Mouse (Mus musculus) cerebellum, postnatal 4 days (tissue): ENCODE data around the gene Mycbp2.

Source experiments
- DNase-seq, 2 experiments: peaks; one replicate each; pipeline ENCODE4 v3.0.0; 2022; ENCODE audit warnings: low spot score in 2 of 2, mixed read lengths in 1 of 2

Mycbp2 gene

DNA sequence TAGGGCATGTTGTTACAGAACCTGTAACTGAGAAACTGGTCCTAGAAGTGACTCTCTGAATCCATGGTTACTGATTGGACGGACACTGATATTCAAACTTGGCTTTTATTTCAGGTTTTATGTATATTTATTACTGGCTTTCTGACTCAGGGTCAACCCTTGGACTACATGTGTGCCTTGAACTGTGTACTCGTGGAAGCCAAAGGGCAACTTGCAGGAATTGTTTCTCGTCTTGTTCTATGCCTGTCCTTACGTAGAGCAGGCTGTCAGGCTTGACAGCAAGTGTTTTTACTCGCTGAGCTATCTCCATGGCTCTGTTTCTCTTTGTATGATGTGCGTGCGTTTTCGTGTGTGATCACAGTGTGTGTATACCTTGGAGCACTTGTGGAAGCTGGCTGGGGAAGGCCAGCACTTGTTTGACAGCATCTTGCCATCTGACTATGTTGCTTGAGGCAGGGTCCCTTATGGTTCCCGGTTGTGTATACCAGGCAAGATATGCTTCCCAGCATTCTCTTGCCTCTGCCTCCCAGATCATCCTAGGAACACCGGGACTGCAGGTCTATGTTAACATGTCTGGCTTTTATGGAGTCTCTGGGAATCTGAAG lies 243.8 kb downstream of the Mycbp2 start:
- no peak for DNase-seq

DNA sequence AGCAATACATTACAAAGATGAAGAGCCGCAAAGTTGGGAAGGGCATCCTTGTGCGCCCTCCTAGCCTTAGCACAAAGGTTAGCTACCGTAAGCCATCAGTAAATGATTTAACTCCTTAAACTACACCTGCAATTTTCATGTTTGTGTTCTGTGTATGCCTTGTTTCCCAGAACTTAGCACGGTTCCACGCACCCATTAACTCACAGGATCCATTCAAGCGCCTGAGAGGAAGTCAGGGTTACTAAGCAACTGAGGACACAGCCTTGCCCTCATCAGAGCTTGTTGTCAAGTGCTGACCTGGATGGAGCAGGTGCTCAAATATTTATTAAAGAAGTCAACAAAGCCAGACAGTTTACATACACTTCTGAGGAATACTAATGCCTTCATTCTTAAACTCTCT lies 244.4 kb downstream of the Mycbp2 start:
- DNase-seq = no peak

DNA sequence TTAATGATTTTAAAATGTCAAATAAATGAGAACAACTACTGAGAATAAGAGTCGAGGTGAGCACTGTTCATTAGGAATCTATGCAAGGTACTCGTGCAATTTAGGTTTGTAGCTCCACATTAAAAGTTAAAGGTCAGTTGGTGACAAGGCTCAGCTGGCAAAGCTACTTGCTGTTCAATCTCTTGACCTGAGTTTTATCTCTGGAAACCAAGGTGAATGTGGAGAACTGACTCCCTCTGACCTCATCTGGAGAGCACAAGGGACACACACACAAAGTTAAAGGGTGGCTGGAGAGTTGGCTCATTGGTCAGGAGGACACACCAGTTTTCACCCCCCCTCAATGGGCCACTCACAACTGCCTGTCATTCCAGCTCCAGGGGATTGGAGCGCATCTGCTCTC lies 245.4 kb downstream of the Mycbp2 start:
- DNase-seq = no peak

DNA sequence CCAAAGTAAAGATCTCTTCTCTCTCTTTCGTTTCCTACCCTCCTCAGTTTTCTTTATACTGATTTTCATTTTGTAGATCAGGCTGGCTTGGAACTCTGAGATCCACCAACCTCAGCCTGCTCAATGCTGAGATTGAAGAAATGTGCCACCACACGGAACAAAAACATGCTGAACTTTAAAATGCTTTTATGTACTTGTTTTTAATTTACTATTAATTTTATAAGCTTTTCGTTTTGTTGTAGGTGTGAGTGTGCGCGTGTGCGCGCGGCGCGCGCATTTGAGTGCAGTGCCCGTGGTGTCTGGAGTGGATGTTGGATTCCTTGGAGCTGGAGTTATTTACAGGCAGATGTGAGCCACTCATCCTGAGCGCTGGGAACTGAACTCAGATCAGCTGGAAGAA lies 246.3 kb downstream of the Mycbp2 start:
- DNase-seq = no peak

DNA sequence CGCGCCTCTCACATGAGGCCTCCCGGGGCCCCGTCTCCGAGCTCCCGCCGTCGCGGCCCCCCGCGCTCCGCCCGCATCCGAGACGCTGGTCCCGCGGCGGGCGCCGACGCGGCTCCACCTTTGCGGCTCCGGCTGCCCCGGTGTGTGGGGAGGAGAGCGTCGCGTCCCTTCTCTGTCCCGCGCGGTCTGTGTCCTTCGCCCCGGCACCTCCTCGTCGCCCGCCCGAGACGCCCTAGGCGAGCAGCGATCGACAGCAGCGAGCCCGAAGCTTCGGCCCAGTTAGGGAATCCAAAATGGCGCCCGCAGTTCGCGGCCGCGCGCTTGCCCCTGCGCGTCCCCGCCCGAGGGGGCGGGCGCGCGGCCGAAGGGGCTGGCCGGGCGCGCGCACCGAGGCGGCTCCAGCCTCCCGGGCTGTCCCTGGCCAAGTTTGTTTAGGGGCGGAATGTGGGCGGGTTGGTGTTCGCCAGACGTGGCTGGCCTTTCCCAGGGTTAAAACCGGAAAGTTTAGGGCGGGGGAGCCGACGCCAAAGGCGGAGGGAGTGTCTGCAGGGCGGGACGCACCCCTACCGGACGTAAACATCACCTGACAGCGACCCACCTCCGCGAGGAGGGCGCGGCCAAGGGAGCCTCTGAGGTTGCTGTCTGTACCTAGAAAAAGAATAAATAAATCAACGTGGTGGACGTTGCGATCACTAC lies 247.2 kb downstream of the Mycbp2 start, which contains the start of gene Fbxl3:
Gene Fbxl3, minus strand, starts transcription at position 329 of the 696 bp plus-strand sequence.
- peak; percentile 57 to 86 for DNase-seq

DNA sequence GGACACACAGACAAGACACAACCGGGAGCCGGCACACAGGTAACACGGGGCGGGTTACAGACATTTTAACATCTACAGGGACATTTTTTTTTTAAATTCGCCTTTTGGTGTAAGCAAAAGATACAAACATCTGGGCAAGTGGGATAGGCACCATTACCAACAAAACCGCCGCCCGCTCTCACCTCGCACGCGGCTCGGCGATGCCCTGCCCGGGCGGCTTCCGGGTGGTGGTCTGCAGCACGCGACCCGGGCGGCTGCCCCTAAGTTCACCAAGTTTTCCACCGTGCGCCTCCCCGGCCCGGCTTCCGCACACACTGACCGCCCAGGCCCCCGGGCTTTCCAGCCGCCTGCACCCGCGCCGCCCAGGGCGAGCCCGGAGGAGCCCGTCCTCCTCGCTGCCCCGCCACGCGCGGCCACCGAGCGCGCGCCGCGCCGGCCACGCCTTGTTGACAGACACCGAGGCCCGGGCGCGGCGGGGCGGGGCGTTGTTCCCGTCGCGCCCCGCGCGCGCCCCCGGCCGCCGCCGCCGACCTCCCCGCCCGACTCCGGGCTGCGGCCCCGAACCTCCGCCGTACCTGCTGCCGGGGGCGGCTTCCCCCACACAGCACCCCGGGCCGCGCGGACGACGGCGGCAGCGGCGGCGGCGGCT lies 247.9 kb downstream of the Mycbp2 start:
- DNase-seq = peak; percentile 60 to 80

DNA sequence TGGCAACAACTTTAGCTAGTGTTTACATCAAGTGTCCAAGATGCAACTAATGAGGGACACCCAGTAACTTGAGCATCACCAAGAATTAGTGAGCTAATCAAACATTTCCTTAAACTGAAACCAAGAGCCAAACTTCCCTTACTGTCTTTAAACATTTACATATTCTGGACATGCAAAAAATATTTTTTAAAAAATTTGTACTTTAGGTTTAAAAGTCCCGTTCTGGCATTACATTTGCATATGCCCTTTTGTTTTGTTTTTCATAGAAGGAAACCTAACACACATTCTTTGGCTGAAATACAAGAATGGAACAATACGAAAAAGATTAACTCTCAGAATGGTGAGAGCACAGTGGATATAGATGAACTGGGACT lies 248.4 kb downstream of the Mycbp2 start:
- no peak for DNase-seq

DNA sequence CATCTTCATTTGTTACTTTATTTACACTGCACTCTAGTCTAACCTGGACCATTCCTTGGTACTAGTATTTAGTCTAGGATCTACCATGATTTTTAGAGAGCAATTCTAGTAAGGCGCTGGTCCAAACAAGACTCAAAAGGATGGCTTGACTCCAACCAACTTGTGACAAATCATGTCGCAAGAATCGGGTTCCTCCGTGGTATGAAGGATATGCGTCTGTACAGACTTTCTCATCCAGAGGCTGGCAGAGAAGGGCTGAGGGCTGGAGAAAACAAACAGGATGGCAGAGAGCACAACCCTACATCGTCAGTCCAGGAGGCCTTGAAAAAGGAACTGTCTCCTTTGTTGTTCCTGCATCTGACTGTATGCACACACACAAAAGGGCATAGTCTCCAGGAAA lies 250.0 kb downstream of the Mycbp2 start:
- no peak for DNase-seq

DNA sequence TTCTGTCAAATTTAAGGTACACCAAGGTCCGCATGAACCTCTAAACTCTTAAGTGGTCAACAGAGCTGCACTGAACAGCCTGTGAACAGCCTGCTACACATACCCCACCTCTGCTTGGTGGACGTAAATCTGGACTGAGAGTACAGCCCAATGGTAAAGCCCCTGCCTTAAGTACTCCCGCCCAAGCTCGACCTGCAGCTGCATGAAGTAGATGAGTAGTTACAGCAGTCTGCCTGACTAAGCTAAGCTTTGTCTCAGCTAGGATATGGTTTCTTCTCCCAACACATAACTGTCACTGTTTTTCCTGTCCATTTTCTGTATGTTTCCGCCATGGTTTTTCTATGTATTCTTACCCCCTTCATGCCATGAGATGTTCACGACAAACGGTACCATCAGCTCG lies 250.8 kb downstream of the Mycbp2 start:
- DNase-seq = no peak

DNA sequence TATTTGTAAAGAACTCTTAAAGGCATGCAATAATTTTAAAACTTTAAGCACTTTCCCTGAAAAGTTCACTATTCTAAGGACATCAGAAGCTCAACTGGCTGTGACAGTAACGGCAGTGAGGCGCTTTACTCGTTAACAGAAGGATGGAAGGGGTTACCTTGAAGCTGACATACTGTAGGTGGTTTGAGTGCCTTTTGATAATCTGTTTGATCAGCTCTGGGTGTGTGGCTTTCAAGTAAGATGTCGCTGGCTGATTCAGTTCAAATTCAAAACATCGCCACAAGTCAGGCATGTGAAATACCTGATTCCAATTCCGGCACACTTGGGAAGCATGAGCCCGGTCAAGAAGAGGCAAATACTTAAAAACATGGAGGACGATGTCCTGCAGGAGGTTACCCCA lies 251.6 kb downstream of the Mycbp2 start:
- no peak for DNase-seq

DNA sequence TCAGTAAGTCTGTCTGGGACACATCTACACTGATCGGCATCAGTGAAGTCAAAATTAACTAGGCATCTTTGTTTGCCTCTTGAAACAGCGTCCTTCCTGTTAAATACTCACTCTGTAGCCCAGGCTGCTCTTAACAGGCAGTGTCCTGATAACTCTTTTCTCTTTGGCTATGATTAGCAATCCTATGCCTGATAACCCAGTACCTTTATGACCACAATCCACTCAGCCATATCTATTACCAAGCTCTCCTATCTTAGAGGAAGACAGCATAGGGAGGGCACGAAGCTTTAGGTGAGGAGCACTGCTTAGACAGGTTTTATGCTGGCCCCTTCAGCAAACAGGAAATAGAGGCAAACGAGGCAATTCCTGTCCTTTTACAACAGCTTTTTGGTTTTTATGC lies 252.9 kb downstream of the Mycbp2 start:
- DNase-seq = no peak

DNA sequence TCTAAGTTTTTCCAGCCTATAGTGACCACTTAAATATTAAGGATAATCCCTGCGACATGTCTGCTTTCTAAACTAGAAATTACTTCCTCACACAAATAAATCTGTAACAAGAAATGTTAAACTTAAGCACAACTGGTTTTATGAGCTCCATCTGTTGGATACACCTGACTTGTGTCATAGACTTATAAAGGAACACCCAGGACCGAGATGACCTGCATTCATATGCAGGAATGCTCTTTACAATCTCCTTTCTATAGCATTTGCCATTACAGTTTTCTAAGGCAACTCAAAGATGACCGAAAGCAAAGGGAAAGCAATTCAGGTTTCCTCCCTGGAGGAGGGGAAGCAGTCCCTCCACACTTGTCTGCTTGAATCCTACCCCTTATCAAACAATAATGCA lies 253.4 kb downstream of the Mycbp2 start:
- DNase-seq = no peak

DNA sequence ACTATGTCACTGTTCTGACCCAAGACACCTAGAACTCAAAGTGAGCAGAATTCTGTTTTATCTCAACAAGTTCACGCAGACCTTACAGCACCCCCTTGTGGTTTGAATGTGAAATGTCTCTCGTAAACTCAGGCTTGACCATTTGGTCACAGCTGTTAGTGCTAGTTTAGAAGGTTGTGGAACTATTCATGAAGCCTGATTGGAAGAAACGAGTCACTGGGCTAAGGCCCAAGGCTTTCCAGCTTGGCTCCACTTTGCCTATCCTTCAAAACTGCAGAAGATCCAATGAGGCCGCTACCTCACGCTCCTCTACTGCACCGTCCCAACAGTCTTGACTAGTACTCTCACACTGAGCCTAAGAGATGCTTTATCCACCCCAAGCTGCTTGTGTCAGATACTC lies 258.0 kb downstream of the Mycbp2 start:
- DNase-seq = peak in 1 of 2 experiments; percentile 36

DNA sequence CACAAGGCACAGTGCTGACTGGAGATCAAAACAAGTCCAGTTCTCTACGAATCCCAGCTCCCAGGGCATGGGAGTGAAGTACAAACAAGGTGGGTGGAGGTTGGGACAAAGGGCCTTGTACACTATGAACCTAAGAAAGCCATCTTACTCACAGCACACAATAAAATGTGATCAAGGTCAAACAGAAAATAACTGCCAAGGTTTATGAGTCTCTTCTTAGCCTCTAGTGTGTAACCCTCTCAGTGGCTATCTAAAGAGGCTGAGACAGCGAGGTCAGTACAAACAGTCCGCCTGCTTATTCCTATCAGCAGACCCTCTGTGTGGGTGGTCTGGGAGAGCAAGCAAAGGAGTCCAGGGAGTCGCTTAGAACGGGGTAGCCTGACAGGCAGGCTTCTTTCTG lies 258.8 kb downstream of the Mycbp2 start:
- no peak for DNase-seq

DNA sequence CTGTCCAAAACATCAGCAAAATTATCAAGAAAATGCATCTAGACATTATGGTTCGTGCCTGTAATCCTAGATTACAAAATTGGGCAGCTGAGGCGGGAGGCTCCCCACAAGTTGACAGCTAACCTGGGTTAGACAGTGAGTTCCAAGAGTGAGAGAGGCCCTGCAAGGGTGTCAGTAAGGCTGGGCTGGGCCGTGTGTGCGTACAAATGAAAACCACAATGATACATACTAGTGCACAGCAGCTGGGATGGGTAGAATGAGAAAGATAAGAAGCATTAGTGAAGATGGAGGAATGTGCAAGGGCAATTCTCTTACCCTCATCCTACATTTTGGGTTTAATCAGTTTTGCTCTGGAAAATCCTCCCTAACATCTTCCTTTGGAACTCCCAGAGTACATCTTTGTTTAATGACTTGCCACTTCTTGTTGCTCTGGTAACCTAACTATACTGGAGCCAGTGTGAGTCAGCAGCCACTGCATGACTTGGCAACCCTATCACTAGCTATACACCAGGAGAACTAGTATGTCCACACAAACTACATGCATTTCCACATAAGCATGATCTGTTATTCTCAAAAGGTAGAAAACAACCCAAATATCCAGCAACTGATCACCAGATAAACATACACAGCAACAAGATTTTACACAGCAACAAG lies 259.8 kb downstream of the Mycbp2 start:
- DNase-seq = no peak

DNA sequence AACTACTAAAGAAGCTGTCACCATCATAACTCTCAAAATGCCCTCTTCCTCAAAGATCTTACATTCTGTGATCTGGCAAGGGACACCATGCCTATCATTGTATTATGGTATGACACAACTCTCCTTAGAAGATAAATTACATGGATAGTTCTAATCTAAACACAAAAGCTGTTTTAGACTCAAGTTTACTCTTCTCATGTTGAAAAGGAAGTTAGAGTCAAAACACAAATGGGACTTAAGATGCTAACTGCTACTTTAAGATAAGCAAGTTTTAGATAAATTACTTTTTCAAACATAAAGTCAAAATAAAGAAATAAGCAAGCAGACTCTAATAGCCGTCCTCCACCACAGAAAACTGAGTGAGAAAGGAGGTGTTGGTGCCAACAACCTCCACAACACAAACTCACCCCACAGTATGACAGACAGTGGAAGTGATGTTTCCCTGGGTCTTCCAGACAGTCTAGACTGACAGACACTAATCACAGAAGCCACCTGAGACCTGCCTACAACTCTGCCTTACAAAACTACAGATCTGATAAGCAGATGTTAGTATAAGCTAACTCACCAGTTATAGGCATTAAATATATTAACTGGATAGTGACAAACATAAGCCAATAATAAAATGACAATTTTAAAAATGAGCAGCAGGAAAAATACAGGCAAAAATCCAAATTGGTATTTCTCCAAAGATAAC lies 260.6 kb downstream of the Mycbp2 start:
- no peak for DNase-seq

DNA sequence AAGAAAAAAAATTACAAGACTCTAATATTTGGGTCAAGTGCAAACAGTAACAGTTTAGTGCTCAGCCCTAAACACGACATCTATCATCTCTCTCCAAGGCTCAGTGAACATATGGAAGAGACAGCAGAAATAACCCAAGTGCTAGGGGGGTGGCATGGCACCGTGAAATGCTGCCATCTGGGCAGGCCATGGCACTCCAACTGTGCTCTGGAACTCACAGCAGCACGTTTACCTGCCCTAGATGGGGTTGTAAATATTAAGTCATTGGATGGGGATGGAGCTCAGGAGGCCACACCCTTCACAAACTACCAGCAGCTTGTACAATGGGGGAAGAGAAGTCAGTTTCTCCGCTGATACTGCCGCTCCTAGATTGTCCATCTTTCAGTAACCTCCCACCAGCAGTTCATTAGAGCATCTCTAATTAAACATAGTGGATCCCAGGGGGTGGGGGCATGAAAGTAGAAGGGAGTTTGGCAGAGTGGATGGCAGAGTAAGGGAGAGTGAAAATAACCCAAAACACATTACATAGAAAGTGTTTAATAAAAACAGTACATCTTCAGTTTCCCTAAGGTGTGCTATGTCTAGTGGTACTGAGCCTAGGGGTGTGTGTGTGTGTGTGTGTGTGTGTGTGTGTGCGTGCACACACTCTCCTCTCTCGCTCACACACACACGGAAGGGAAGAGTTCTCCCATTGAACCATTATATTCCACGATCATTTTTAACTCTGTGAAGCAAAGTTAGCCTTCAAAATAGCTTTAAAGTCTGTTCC lies 267.2 kb downstream of the Mycbp2 start:
- no peak for DNase-seq

DNA sequence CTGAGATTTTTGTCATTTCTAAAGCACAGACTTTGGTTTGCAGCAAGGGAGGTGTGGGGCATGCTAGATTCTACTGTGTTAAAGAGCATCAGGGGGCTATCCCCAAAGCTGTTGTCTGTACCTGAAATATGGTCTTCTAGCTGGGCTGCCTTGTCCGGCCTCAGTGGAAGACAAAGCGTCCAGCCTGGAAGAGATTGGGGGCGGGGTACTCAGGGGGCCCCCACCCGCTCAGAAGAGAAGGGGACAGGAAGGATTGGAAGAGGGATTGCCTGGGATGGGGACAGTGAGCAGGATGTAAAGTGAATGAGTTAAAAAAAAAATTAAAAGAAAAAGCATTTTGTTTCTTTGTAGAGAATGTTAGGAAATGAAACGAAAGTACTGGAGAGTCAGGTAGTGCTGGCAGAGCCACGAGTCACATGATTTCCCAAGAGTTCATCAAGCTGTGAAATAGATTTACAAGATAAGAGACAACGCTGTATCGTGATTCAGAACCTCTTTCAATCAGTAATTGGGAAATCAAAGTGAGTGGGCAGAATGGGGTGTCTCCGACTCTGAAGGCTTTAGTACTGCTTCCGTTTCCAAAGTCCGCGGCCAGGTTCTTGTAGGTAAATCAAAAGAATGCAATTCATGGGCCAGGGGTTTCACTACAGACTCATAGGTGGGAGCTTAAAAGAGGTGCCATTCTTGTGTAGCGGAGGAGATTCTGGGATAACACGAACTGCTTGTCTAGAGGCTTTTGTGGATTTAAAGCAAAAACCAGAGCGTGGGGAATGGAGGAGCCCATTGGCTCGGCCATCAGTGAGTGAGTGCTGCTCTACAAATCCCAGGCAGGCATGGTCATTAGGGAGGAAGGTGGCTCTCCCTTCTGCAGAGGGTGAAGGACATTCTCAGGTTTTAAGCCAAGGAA lies 268.4 kb downstream of the Mycbp2 start:
- DNase-seq = no peak

DNA sequence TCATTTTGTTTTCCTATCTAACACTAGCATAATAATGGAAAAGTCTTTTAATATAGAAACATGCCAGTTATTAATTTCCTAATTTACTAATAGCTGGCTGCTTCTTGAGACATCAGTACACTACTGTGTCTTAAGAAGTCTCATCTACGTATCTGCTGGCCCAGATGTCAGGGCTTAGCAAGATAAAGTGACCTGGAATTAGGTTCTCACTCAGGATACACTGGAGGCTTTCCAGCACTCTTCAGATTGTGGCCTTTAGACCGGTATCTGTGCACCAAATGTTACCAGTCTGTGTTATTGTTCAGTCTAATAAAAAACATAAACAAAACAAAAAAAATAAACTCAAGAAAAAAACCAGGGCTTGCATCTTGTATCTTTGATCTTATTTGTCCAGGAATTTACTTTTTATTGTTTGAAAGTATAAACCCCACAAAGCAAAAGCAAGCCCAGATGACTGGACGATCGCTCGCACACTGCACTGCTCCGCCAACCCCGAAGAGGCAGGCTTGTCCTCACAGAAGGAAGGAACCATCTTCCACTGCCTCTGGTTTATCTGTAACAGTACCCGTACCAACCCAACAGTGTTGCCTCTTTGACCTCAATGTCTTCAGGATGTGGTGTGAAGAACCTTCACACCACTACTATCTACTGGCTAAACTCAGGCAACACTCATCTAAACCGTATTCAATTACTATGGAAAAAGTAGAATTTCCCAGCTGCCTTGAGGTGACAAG lies 269.2 kb downstream of the Mycbp2 start:
- no peak for DNase-seq

DNA sequence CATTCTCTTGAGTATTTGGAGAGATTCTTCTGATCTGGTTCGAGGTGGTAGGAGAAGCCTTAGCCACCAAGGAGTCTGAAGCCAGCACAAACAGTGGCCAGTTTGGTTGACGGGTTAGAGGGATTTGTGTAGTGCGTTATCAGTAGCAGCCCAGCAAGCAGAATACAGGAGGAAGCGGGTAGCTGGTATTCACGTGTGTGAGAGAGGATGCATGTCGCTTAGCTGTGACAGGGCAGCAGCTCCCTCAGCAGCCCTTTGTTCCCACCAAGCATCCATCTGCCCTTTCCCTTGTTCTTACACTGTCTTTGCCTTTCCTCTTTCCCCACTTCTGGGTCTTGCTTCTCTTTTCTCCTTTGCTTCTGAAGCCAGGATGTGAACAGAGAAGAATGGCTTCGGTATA lies 271.4 kb downstream of the Mycbp2 start:
- no peak for DNase-seq
